Mouse (Mus musculus): Measurements from ENCODE around the gene Mepe.

The Mepe gene

DNA sequence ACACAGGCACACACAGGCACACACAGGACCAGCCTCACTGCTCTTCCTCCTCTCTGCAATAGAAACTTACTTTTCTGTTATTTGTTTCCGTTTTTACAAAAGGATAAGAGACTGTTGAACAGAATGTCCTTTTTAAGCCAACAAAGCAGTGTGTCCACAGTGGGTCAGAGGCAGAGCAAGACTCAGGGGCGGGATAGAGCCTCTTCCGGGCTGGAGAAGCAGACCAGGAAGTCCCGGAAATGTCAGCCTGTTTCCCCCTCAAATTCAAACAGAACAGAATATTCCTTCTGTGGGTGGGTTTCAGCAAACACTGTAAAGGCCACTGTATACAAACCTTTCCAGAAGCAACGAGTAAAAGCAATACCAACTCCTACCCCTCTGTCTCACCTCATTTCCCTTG lies 26.7 kb downstream of the Mepe start:
- no peak for DNase-seq (ENCODE audit: low spot score)

- DNase-seq (ENCODE audit: low spot score): no peak
These were observed 32.4 kb downstream of the Mepe start for GRCm38 (mm10) chr5:104357575-104357974.

GRCm38 (mm10) chr5:104358592-104358991 lies 33.5 kb downstream of the Mepe start:
- no peak for DNase-seq (ENCODE audit: low spot score)

DNA sequence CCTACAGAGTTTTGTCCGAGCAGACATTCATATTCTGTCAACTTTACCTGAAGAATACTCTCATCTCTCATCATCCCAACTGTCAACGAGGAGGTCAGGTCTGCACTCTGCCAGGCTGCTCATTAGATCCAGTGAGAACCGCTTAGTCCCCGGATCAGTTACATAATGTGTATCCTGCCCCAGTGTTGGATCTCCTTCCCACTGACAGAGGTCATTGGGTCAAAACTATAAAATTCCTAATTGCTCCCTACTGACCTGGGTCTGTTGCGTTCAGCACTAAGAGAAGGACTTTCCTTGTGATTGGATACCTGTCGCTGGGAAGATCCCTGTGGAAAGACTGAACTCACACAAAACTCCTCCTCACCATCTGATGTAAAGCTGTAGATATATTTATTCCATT lies 34.1 kb downstream of the Mepe start:
- no peak for DNase-seq (ENCODE audit: low spot score)

DNA sequence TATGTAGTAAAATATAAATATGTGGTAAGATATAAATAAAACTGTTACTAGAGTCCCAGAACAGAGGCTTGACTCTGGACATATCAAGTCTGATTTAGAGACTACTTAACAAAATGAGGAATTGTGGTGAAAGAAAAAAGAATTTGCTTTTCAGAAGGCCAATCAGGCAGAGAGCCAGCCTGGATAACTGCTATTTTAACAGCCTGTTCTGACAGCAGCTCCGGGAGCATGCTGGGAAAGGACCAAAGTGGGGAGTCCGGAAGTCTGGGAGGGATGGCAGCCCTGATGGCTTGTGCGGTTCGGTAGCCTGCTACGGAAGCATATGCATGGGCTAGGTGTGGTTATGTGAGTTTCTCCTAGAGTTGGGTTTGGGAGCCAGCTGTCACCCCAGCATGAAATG lies 45.5 kb downstream of the Mepe start:
- DNase-seq (ENCODE audit: low spot score): no peak

GRCm38 (mm10) chr5:104371284-104371683 lies 46.2 kb downstream of the Mepe start:
- DNase-seq (ENCODE audit: low spot score): no peak

DNA sequence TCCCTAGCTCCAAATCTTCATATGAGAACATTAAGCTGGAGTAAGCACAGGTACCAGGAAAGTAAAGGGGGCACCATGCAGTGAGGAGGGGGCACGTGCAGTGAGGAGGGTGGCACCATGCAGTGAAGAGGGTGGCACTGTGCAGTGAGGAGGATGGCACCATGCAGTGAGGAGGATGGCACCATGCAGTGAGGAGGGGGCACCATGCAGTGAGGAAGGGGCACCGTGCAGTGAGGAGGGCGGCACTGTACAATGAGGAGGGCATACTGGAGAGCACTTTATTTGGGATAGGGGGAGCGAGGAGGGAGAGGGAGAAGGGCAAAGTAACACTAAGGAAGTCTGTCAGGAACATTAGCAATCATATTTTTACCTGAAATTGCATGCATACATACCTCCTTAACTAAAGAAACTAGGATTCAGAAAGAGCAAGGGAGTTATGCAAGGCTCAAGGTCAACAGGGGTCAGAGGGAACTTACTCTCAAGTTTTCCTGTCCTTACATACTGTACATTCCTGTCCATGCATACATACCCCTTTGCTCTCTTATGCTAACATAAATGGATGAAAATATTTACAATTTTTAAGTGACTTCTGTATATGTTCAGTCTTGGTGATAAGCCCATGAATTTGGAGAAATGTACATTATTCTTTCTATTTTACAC lies 48.6 kb downstream of the Mepe start:
- DNase-seq (ENCODE audit: low spot score): no peak

GRCm38 (mm10) chr5:104374308-104374660 lies 49.2 kb downstream of the Mepe start:
- no peak for DNase-seq (ENCODE audit: low spot score)

DNA sequence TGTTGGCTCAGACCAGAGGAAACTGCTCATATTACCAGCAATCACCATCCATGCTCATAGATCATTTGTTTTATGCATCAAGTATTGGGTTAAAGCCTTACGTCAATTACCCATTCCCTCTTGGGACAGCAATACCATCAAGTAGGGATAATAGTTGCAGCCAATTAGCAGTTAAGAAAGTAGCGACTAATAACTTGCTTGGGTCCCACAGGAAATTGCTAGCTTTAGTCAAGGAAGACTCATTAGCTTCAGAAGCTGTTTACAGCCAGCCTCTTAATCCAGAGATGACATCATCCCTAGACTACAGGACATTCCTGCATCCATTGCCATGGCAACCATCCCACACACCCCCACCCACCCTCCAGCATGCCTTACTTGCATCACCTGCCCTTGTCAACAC lies 50.0 kb downstream of the Mepe start:
- DNase-seq (ENCODE audit: low spot score): no peak

GRCm38 (mm10) chr5:104376890-104377289 lies 51.8 kb downstream of the Mepe start:
- DNase-seq (ENCODE audit: low spot score): no peak

GRCm38 (mm10) chr5:104380574-104380973 lies 55.4 kb downstream of the Mepe start:
- no peak for DNase-seq (ENCODE audit: low spot score)

DNA sequence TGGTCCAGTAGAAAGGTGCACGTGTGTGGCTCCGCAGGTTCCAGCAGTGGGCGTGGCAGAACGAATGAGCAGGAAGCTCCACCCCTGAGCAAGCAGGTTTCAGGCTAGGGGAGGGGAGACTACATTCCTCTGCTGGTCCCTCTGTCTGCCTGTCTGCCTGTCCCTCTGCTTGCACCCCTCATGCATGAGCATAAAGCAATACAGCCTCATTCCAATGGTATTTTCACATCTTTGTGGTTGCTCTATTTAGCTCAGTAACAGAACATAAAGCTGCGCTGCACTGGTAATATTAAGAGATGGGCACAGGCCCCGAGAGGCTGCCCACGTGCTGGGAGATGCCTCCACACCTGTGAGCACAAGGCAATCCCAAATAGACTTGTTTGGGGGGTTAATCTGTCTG lies 56.5 kb downstream of the Mepe start:
- no peak for DNase-seq (ENCODE audit: low spot score)

DNA sequence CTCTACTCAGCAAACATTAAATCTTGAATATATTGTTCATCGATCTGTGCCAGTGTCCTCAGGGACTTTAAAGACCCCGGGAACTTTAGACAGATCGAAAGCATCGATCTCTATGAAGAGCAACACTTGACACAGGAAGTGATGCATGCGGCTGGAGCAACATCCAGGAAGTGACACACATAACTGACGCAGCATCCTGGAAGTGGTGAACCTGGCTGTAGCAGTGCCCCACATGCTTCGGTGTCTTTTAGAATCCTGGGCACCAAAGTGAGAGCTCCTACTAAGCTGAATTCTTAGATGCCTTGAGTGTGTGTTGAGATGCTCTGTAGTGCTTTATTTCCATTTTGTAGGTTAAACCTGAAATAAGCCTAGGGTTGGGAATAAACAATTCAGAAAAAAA lies 59.4 kb downstream of the Mepe start:
- no peak for DNase-seq (ENCODE audit: low spot score)

- no peak for DNase-seq (ENCODE audit: low spot score)
These were observed 60.4 kb downstream of the Mepe start for GRCm38 (mm10) chr5:104385521-104385920.

DNA sequence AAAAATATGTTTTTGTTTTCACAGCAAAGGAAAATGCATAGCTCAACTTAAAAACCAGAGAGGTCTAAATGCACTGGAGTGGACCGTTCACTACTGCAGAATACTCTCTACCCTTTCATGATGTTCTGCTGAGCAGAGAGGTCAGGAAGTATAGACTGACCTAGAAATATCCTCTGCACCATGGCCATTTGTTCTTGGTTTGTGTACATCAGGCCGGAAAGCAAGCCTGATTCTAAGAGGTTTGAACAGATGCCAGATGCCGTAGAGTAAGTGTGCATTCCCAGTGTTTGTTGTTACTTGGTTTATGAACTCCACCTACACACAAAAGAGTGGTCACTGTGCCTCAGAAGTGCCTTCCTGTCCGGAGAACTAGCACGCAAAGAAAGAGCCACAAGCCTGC lies 61.8 kb downstream of the Mepe start:
- DNase-seq (ENCODE audit: low spot score): no peak
